Mouse (Mus musculus) embryonic facial prominence, embryonic 15.5 days (tissue): Measurements from ENCODE around the gene Kbtbd6. TPM values are rescaled to one million over a fixed set of nuclear protein-coding genes. Genes with fewer than 3 reads are reported as not detected.
"Not testable (repeated sequence)": the region's sequence is repeated elsewhere in the genome, so short reads cannot be mapped to it uniquely, and the experiment has no call there.

Experiments
- ATAC-seq: fragments of 200-750 bp; cut with Nextera tagmentation; 2 replicates; pipeline ENCODE4 v1.8.0; 2017; ENCODE audit warnings: low read depth, moderate TSS enrichment; ENCODE audit not compliant: insufficient number of reproducible peaks, low FRiP score, low TSS enrichment
- H3K27ac ChIP-seq: fragments of 300-500 bp; sonication (generic); replicated peaks from 2 replicates; pipeline ENCODE4 v1.5.1; 2015; ENCODE audit warnings: mild to moderate bottlenecking, inconsistent platforms
- H3K27me3 ChIP-seq: fragments of 300-500 bp; sonication (generic); 2 replicates; pipeline ENCODE4 v1.6.1; 2015; ENCODE audit warnings: inconsistent platforms
- H3K36me3 ChIP-seq: fragments of 300-500 bp; sonication (generic); 2 replicates; pipeline ENCODE4 v1.6.1; 2015; ENCODE audit warnings: mild to moderate bottlenecking, inconsistent platforms
- H3K4me1 ChIP-seq: fragments of 300-500 bp; sonication (generic); 2 replicates; pipeline ENCODE4 v1.6.1; 2015; ENCODE audit warnings: inconsistent platforms
- H3K4me2 ChIP-seq: fragments of 300-500 bp; sonication (generic); replicated peaks from 2 replicates; pipeline ENCODE4 v1.6.1; 2015; ENCODE audit warnings: mild to moderate bottlenecking, inconsistent platforms
- H3K4me3 ChIP-seq: fragments of 300-500 bp; sonication (generic); replicated peaks from 2 replicates; pipeline ENCODE4 v1.5.1; 2015; ENCODE audit warnings: mild to moderate bottlenecking, inconsistent platforms
- H3K9ac ChIP-seq: fragments of 300-500 bp; sonication (generic); 2 replicates; pipeline ENCODE4 v1.6.1; 2015; ENCODE audit warnings: inconsistent platforms
- H3K9me3 ChIP-seq: fragments of 300-500 bp; sonication (generic); replicated peaks from 2 replicates; pipeline ENCODE4 v1.6.1; 2016; ENCODE audit warnings: inconsistent platforms
- WGBS: fragments of 180-500 bp; shearing (Covaris S2); methylation state at CpG from one replicate; pipeline ENCODE4 v1.1.7; 2015; 5-methylcytosine and 5-hydroxymethylcytosine counted together
- polyA plus RNA-seq: library from polyadenylated mRNA; unstranded; fragments of >200 nt; fragmentation: Nextera tagmentation; extraction: Ambion mirVana; gene quantifications from 2 replicates; pipeline ENCODE4 v1.2.1, GENCODE M21; 2015

Gene Kbtbd6
- polyA plus RNA-seq, 1 experiment from 2014 or later, result 2.7 TPM

DNA sequence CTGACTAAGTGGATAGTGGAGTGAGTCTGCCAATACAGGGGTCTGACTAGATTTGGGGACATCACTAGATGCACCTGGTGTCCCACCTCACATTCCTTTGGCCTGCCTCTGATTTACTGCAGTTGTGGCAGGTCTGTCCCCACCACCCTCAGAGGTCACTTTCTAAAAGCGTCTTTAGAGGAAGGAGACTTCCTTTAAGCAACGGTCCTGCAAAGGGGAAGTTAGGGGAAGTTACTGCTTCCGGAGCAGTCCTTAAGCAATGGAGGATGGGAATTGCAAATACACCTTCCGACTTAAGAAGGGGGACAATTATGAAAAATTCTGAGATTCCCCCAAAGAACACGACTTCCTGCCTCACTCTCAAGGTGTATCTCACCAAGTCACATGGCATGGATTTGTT lies 10.2 kb upstream of the Kbtbd6 start:
- no peaks in the 10 kb centered on the region for H3K9me3 ChIP-seq
- WGBS, result 80% methylated on average over 5 of the region's 5 CpGs
- no peak for ATAC-seq
- H3K27ac ChIP-seq, result no peak overlapping the region
- H3K4me2 ChIP-seq, result no peak overlapping the region
- no peaks in the 10 kb centered on the region for H3K4me1 ChIP-seq
- no peak overlapping the region for H3K4me3 ChIP-seq
- no peak overlapping the region for H3K9ac ChIP-seq
- no peaks in the 10 kb centered on the region for H3K36me3 ChIP-seq
- no peaks in the 10 kb centered on the region for H3K27me3 ChIP-seq

DNA sequence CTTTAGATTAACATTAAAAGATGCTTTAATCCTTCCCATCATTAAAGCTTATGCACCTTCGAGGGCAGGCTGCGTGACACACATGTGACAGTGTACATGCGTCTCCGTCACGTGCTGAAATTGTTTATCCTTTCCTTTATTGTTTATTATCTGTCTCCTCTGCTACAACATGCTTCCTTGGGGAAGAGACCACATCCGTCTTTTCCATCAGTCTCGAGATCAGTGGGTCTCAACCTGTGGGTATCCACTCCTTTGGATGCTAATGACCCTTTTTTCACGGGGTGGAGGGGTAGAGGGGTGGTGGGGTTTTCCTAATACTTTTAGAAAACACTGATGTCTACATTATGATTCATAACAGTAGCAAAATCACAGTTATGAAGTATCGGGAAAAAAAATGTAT lies 7.0 kb upstream of the Kbtbd6 start:
- H3K27ac ChIP-seq, result no peak overlapping the region
- H3K4me1 ChIP-seq, result no peaks in the 10 kb centered on the region
- no peaks in the 10 kb centered on the region for H3K9me3 ChIP-seq
- H3K36me3 ChIP-seq, result no peaks in the 10 kb centered on the region
- no peak for ATAC-seq
- no peak overlapping the region for H3K4me2 ChIP-seq
- no peaks in the 10 kb centered on the region for H3K27me3 ChIP-seq
- H3K9ac ChIP-seq, result no peak overlapping the region
- WGBS, result 86% methylated on average over 9 of the region's 9 CpGs
- no peak overlapping the region for H3K4me3 ChIP-seq

DNA sequence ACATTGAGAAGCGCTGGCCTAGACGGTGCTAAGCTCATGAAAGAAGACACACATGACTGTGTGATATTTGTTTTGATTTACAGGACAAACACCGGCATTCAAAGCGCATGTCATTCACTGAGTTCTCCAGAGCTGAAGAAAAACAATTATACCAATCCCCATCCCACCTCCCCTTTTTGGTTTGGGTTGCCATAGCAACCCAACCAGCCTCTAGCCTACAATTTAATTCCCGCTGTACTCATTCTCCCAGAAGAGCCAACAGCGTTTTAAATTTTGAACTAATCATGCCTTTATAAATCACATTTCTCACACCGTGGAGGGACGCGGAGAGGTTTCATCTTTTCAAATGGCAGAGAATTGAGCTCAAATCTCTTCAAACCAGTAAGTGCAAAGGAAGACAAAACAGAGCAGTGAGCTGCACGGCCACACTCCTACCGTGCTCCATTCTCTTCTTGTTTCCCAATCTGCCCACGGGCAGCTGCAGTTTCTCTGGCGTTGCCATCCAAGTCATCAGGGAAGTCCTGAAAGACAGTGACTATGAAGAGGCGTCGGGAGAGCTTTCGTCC lies 6.5 kb upstream of the Kbtbd6 start:
- ATAC-seq, result no peak
- no peak overlapping the region for H3K4me3 ChIP-seq
- no peak overlapping the region for H3K9ac ChIP-seq
- WGBS, result 54% methylated on average over 16 of the region's 16 CpGs
- H3K27ac ChIP-seq, result no peak overlapping the region
- H3K4me2 ChIP-seq, result no peak overlapping the region
- no peaks in the 10 kb centered on the region for H3K36me3 ChIP-seq
- no peaks in the 10 kb centered on the region for H3K27me3 ChIP-seq
- H3K9me3 ChIP-seq, result no peaks in the 10 kb centered on the region
- H3K4me1 ChIP-seq, result no peaks in the 10 kb centered on the region

GRCm38 (mm10) chr14:79452591-79452934 lies 928 bp downstream of the Kbtbd6 start:
- H3K4me1 ChIP-seq, H3K36me3 ChIP-seq, H3K4me2 ChIP-seq, H3K9ac ChIP-seq, H3K4me3 ChIP-seq, H3K9me3 ChIP-seq, H3K27ac ChIP-seq, H3K27me3 ChIP-seq: not testable (repeated sequence)
- 95% methylated on average over 6 of the region's 10 CpGs for WGBS
- 0 out of 2 replicates have a peak, but pooled peaks have one; percentile 11 for ATAC-seq

- H3K4me1 ChIP-seq, result no peaks in the 10 kb centered on the region
- WGBS, result 81% methylated on average over 1 of the region's 1 CpGs
- H3K27me3 ChIP-seq, result no peaks in the 10 kb centered on the region
- no peaks in the 10 kb centered on the region for H3K9me3 ChIP-seq
- no peak overlapping the region for H3K27ac ChIP-seq
- H3K4me2 ChIP-seq, result no peak overlapping the region
- no peak overlapping the region for H3K4me3 ChIP-seq
- no peak overlapping the region for H3K9ac ChIP-seq
- H3K36me3 ChIP-seq, result peaks cover 27% of the 10 kb centered on the region
- ATAC-seq, result no peak
Measured at GRCm38 (mm10) chr14:79460401-79460800, 8.8 kb downstream of the Kbtbd6 start.

DNA sequence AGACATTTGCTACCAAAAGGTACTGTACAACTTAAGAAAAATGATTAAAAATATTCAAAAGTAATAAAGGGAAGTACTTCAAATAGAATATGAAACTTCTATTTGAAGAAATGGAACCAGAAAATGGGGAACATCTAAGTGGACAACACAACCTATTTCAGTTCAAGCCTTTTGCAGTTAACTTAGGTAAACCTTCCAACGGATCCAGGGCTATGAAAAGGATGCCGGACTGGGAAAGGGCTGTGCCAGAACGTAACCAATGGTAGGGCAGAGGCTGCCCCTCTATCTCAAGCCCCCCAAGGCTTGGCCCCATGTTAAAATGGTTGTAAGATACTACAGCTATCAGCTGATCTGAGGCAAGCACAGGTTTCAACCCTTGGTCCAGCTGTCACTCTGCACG lies 9.4 kb downstream of the Kbtbd6 start:
- no peak overlapping the region for H3K27ac ChIP-seq
- 95% methylated on average over 4 of the region's 4 CpGs for WGBS
- no peaks in the 10 kb centered on the region for H3K9me3 ChIP-seq
- peaks cover 33% of the 10 kb centered on the region for H3K36me3 ChIP-seq
- H3K27me3 ChIP-seq, result no peaks in the 10 kb centered on the region
- H3K4me3 ChIP-seq, result no peak overlapping the region
- H3K9ac ChIP-seq, result no peak overlapping the region
- ATAC-seq, result no peak
- H3K4me2 ChIP-seq, result no peak overlapping the region
- H3K4me1 ChIP-seq, result no peaks in the 10 kb centered on the region

DNA sequence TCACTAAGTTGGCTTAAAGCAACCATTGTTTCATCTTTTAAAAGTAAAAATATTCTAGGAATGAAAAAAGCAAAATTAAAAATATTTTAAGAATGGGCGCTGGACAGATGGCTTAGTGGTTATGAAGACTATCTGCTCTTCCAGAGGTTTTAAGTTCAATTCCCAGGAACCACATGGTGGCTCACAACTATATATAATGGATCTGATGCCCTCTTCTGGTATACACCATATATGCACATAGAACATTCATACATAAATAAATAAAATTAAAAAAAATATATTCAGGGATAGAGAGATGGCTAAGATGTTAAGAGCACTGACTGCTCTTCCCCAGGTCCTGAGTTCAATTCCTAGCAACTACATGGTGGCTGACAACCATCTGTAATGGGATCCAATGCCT lies 14.0 kb downstream of the Kbtbd6 start:
- Histone ChIP-seq H3K9me3 (no peaks in the 10 kb centered on the region), H3K27ac (no peak overlapping the region), H3K4me2 (no peak overlapping the region), H3K36me3 (peaks cover 61% of the 10 kb centered on the region), H3K27me3 (no peaks in the 10 kb centered on the region), H3K9ac (no peak overlapping the region), H3K4me3 (no peak overlapping the region), H3K4me1 (no peaks in the 10 kb centered on the region)
- ATAC-seq, result no peak
- WGBS, result 78% methylated on average over 1 of the region's 1 CpGs

DNA sequence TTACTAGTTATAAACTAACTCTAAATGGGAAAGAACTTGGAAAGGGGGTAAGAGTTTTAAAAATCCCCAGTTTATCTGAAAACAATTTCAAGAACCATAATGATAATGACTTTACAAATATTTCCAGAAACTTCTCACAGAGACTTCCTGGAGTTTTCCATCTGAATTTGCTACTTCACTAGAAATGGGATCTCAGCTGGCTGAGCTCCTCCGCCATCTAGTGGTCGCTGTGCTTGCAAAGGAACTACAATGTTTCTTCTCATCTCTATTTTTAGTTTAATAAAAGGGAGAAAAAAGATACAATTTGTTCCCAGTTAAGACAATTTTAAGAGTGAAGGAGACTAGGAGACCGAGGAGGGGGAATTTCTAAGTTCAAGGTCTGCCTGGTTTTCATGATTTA lies 16.0 kb downstream of the Kbtbd6 start:
- Histone ChIP-seq H3K4me1 (no peaks in the 10 kb centered on the region), H3K4me2 (no peak overlapping the region), H3K9me3 (no peaks in the 10 kb centered on the region), H3K9ac (no peak overlapping the region), H3K4me3 (no peak overlapping the region), H3K36me3 (peaks cover 64% of the 10 kb centered on the region), H3K27ac (no peak overlapping the region), H3K27me3 (no peaks in the 10 kb centered on the region)
- ATAC-seq, result no peak
- WGBS, result 26% methylated on average over 3 of the region's 3 CpGs

DNA sequence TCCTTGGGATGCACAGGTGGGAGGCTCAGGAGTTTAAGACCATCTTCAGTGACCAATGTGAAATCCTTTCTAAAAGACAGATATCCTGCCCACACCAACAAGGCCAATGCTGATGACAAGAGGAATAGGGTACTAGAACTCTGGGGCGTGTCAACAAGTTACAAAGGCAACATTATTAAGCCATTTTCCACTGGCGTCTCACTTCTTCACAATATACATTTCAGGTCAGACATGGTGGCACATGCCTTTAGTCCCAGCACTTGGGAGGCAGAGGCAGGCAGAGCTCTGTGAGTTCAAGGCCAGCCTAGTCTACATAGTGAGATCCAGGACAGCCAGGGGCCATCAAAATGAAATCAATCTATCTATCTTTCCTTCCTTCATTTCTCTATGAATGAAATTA lies 21.7 kb downstream of the Kbtbd6 start:
- 80% methylated on average over 2 of the region's 2 CpGs for WGBS
- no peak overlapping the region for H3K27ac ChIP-seq
- peaks cover 71% of the 10 kb centered on the region for H3K36me3 ChIP-seq
- no peaks in the 10 kb centered on the region for H3K4me1 ChIP-seq
- H3K9me3 ChIP-seq, result no peaks in the 10 kb centered on the region
- no peak overlapping the region for H3K4me2 ChIP-seq
- ATAC-seq, result no peak
- H3K9ac ChIP-seq, result no peak overlapping the region
- H3K27me3 ChIP-seq, result no peaks in the 10 kb centered on the region
- H3K4me3 ChIP-seq, result no peak overlapping the region

- peak; percentile 86 for ATAC-seq
- Histone ChIP-seq H3K4me3 (peak within 1 kb of the TSS; percentile 99), H3K36me3 (peaks cover 13% of the 10 kb centered on the region), H3K27ac (peak within 1 kb of the TSS; percentile 100), H3K4me2 (peak within 1 kb of the TSS; percentile 67), H3K9ac (peak within 1 kb of the TSS; percentile 100), H3K9me3 (no peaks in the 10 kb centered on the region), H3K4me1 (peaks cover 34% of the 10 kb centered on the region), H3K27me3 (no peaks in the 10 kb centered on the region)
- under 1% methylated on average over 93 of the region's 96 CpGs for WGBS
Measured at GRCm38 (mm10) chr14:79480624-79481338, 29.1 kb downstream of the Kbtbd6 start, which contains the start of gene Elf1. Gene Elf1 (plus strand): TSS chr14:79481194.

- Histone ChIP-seq H3K9ac (peak within 1 kb of the TSS; percentile 100), H3K4me1 (peaks cover 40% of the 10 kb centered on the region), H3K27ac (peak within 1 kb of the TSS; percentile 100), H3K36me3 (peaks cover 10% of the 10 kb centered on the region), H3K9me3 (no peaks in the 10 kb centered on the region), H3K27me3 (no peaks in the 10 kb centered on the region), H3K4me3 (peak within 1 kb of the TSS; percentile 99), H3K4me2 (peak within 1 kb of the TSS; percentile 67)
- ATAC-seq, result peak; percentile 92
- under 1% methylated on average over 82 of the region's 86 CpGs for WGBS
Measured at GRCm38 (mm10) chr14:79481339-79482151, 29.9 kb downstream of the Kbtbd6 start, which contains the start of gene Wbp4. Gene Wbp4 (minus strand): TSS chr14:79481520.
